Mouse (Mus musculus) forebrain, embryonic 13.5 days (tissue): Measurements from ENCODE around the gene Ninj2. TPM values are rescaled to one million over a fixed set of nuclear protein-coding genes. Genes with fewer than 3 reads are reported as not detected.

Experiments used
- ATAC-seq: fragments of 200-750 bp; cut with Nextera tagmentation; 2 replicates; pipeline ENCODE4 v1.8.0; 2017
- H3K27ac ChIP-seq: fragments of 300-500 bp; sonication (generic); 2 replicates; pipeline ENCODE4 v1.5.1; 2015; ENCODE audit warnings: inconsistent platforms, mild to moderate bottlenecking, moderate library complexity
- H3K27me3 ChIP-seq: fragments of 300-500 bp; sonication (generic); 2 replicates; pipeline ENCODE4 v1.6.1; 2015; ENCODE audit warnings: mild to moderate bottlenecking, inconsistent platforms
- H3K36me3 ChIP-seq: fragments of 300-500 bp; sonication (generic); 2 replicates; pipeline ENCODE4 v1.6.1; 2015; ENCODE audit warnings: mild to moderate bottlenecking, inconsistent platforms; ENCODE audit not compliant: poor library complexity, severe bottlenecking
- H3K4me1 ChIP-seq: fragments of 300-500 bp; sonication (generic); 2 replicates; pipeline ENCODE4 v1.6.1; 2015; ENCODE audit warnings: inconsistent platforms
- H3K4me2 ChIP-seq: fragments of 300-500 bp; sonication (generic); 2 replicates; pipeline ENCODE4 v1.6.1; 2015; ENCODE audit warnings: inconsistent platforms, mild to moderate bottlenecking, moderate library complexity
- H3K4me3 ChIP-seq: fragments of 300-500 bp; sonication (generic); 2 replicates; pipeline ENCODE4 v1.5.1; 2015; ENCODE audit warnings: mild to moderate bottlenecking, inconsistent platforms
- H3K9ac ChIP-seq: fragments of 300-500 bp; sonication (generic); 2 replicates; pipeline ENCODE4 v1.6.1; 2015; ENCODE audit warnings: mild to moderate bottlenecking, inconsistent platforms
- H3K9me3 ChIP-seq: fragments of 300-500 bp; sonication (generic); replicated peaks from 2 replicates; pipeline ENCODE4 v1.6.1; 2016; ENCODE audit warnings: inconsistent platforms
- WGBS: fragments of 180-500 bp; shearing (Covaris S2); methylation state at CpG from one replicate; pipeline ENCODE4 v1.1.7; 2015; 5-methylcytosine and 5-hydroxymethylcytosine counted together
- polyA plus RNA-seq: library from polyadenylated mRNA; unstranded; fragments of >200 nt; fragmentation: Nextera tagmentation; extraction: Ambion mirVana; gene quantifications from 2 replicates; pipeline ENCODE4 v1.2.1, GENCODE M21; 2015

Ninj2 gene
- polyA plus RNA-seq, 1 experiment from 2014 or later: not detected

DNA sequence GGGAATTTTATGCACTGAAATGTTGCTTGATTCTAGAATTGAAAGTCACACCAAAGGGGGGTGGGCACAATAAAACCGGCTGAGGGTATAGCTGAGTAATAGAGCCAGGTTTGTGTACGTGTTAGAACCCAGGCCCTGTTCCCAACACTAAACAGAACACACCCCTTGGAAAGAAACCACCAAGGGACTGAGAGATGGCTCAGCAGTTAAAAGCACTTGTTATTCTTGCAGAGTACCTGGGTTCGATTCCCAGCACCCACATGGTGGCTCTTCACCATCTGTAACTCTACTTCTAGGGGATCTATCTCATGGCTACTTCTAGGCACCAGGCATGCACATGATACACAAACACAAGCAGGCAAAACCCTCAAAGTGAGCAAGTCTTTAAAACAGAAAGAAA is 20.7 kb downstream of the Ninj2 start:
- Histone ChIP-seq H3K4me3 (no peak overlapping the region), H3K27me3 (no peaks in the 10 kb centered on the region), H3K4me2 (no peak overlapping the region), H3K9ac (no peak overlapping the region), H3K4me1 (peaks cover 15% of the 10 kb centered on the region), H3K27ac (no peak overlapping the region), H3K36me3 (no peaks in the 10 kb centered on the region), H3K9me3 (no peaks in the 10 kb centered on the region)
- no peak for ATAC-seq
- WGBS: 95% methylated on average over 3 of the region's 3 CpGs

DNA sequence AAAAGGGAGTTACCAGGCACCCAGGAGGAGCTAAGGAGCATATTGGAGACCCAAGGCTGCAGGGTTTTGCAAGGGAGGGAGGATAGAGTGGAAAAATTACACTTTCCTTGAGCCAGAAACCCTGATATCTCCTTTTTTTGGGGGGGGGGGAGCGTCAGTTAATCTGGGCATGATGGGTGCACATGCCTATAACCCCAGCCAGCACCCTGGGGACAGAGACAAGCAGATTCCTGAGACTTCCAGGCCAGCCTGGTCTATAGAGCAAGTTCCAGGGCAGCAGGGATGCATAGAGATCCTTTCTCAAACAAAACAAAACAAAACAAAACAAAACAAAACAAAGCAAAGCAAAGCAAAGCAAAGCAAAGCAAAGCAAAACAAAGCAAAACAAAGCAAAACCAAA is 21.1 kb downstream of the Ninj2 start:
- H3K4me1 ChIP-seq: peaks cover 15% of the 10 kb centered on the region
- H3K27ac ChIP-seq: no peak overlapping the region
- no peak overlapping the region for H3K4me2 ChIP-seq
- 58% methylated on average over 1 of the region's 1 CpGs for WGBS
- H3K4me3 ChIP-seq: no peak overlapping the region
- no peak for ATAC-seq
- H3K27me3 ChIP-seq: no peaks in the 10 kb centered on the region
- H3K9me3 ChIP-seq: no peaks in the 10 kb centered on the region
- H3K9ac ChIP-seq: no peak overlapping the region
- no peaks in the 10 kb centered on the region for H3K36me3 ChIP-seq

DNA sequence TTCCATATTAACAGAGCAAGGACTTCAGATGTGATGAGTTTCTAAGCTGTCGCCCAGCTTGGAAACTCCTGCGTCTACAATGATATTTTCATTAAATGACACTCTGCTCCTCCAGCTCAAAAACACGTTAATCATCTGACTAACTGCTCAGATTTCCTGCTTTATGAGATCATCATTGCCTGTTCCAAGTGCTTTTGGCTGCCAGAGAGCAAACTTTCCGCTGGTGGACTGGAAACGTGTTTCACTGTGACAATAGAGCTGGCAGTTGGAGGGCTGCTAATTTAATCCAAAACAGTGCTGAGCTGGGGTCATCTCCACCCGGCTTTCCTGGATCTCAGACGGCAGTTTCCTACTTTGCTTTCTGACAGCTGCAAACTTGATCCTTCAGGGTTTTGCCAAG is 21.5 kb downstream of the Ninj2 start:
- Histone ChIP-seq H3K27ac (no peak overlapping the region), H3K27me3 (no peaks in the 10 kb centered on the region), H3K9me3 (no peaks in the 10 kb centered on the region), H3K36me3 (no peaks in the 10 kb centered on the region), H3K4me2 (no peak overlapping the region), H3K4me3 (no peak overlapping the region), H3K9ac (no peak overlapping the region), H3K4me1 (peaks cover 15% of the 10 kb centered on the region)
- ATAC-seq: no peak
- WGBS: 18% methylated on average over 7 of the region's 7 CpGs

DNA sequence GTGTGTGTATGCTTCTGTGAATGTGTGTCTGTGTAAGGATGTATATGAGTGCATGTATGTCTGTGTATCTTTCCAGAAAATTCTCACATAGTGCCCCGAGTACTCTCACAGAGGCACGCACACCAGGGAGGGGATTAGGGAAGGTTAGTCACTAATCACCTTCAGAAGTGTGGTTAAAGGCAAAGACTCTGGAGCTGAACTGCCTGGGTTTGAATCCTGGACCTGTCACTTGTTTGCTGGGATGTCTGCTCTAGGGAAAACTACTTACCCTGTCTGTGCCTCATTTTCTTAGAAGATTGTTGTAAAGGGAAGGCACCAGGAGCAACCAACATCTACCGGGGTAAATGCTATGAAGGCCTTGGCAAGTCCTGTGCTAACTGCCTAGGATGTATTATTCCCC is 22.3 kb downstream of the Ninj2 start:
- Histone ChIP-seq H3K4me1 (peaks cover 15% of the 10 kb centered on the region), H3K9ac (no peak overlapping the region), H3K27ac (no peak overlapping the region), H3K4me3 (no peak overlapping the region), H3K27me3 (no peaks in the 10 kb centered on the region), H3K4me2 (no peak overlapping the region), H3K9me3 (no peaks in the 10 kb centered on the region), H3K36me3 (no peaks in the 10 kb centered on the region)
- ATAC-seq: no peak
- WGBS: 34% methylated on average over 3 of the region's 3 CpGs

DNA sequence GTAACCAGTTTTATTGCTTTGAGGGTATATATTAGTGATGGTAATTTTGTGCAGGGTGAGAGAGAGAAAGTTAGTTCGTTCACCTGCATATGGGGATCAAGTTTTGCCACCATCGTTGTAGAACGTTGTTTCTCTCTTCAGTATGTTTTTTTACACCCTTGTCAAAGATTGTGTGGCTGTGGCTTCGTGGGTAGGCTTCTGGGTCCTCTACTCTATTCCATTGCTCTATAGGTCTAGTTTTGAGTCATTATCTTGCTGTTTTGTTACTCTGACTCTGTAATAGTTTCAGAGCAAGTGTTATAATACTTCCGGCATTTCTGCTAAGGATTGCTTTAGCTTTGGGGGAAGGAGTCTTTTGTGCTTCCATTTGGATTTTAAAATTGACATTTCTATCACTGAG is 26.7 kb downstream of the Ninj2 start:
- Histone ChIP-seq H3K9me3 (no peaks in the 10 kb centered on the region), H3K36me3 (no peaks in the 10 kb centered on the region), H3K4me2 (no peak overlapping the region), H3K27me3 (no peaks in the 10 kb centered on the region), H3K4me1 (peaks cover 2% of the 10 kb centered on the region; the same call in 1 of the 2 replicates), H3K9ac (no peak overlapping the region), H3K27ac (no peak overlapping the region), H3K4me3 (no peak overlapping the region)
- 83% methylated on average over 5 of the region's 5 CpGs for WGBS
- ATAC-seq: no peak

DNA sequence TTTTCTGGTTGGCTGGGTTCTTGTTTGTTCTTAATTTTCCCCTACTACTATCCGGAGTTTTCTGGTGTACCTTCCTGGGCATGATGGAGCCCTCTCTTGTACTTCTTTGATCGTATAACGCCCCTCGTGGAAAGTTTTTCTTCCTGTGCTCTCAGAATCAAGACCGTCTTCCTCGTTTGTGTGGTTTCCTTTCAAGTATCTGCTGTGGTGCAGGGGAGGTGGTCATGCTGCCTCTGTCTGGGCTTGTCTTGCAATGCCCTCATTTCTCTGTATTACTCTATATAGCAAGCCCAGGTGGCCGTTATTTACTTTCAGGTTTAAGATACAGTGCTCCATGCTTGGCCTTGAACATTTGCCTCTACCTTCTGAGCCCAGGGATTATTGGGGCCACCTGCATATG is 31.5 kb downstream of the Ninj2 start:
- H3K9me3 ChIP-seq: no peaks in the 10 kb centered on the region
- ATAC-seq: no peak
- no peak overlapping the region for H3K9ac ChIP-seq
- 96% methylated on average over 7 of the region's 7 CpGs for WGBS
- no peaks in the 10 kb centered on the region for H3K36me3 ChIP-seq
- no peak overlapping the region for H3K4me3 ChIP-seq
- H3K4me2 ChIP-seq: no peak overlapping the region
- no peak overlapping the region for H3K27ac ChIP-seq
- H3K27me3 ChIP-seq: no peaks in the 10 kb centered on the region
- H3K4me1 ChIP-seq: no peaks in the 10 kb centered on the region

DNA sequence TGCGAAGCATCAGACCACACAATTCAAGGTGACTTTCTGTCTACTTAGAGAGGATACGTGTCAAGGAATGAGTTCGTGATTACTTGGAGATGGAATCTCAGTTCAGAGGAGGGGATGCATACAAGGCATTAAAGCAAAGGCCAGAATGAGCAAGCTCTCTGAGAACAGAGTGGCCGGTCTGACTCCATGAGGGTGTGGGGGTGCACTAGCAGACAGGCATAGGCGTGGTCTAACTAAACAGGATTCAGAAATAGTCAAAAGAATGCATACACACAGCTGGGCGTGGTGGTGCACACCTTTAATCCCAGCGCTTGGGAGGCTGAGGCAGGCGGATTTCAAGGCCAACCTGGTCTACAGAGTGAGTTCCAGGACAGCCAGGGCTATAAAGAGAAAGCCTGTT is 33.3 kb downstream of the Ninj2 start:
- Histone ChIP-seq H3K9ac (no peak overlapping the region), H3K27ac (no peak overlapping the region), H3K4me2 (no peak overlapping the region), H3K4me3 (no peak overlapping the region), H3K36me3 (no peaks in the 10 kb centered on the region), H3K4me1 (no peaks in the 10 kb centered on the region), H3K27me3 (no peaks in the 10 kb centered on the region), H3K9me3 (no peaks in the 10 kb centered on the region)
- WGBS: 93% methylated on average over 8 of the region's 8 CpGs
- no peak for ATAC-seq

DNA sequence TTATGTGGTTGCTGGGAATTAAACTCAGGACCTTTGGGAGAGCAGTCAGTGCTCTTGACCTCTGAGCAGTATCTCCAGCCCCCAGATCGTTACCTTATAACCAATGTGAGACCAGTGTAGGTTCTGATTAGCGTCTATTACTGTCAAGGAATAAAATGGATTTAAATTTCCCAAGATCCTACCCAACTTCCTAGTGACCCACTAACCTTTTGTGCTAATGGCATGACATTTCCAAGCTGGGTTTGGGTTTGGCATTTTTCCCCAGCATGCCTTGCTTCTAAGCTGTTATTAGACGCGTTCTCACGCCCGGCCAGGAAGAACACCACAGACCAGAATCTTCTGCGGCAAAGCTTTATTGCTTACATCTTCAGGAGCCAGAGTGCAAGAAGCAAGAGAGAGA is 34.2 kb downstream of the Ninj2 start:
- Histone ChIP-seq H3K27ac (no peak overlapping the region), H3K27me3 (no peaks in the 10 kb centered on the region), H3K4me3 (no peak overlapping the region), H3K9me3 (no peaks in the 10 kb centered on the region), H3K4me1 (no peaks in the 10 kb centered on the region), H3K9ac (no peak overlapping the region), H3K36me3 (no peaks in the 10 kb centered on the region), H3K4me2 (no peak overlapping the region)
- ATAC-seq: no peak
- 95% methylated on average over 7 of the region's 7 CpGs for WGBS

DNA sequence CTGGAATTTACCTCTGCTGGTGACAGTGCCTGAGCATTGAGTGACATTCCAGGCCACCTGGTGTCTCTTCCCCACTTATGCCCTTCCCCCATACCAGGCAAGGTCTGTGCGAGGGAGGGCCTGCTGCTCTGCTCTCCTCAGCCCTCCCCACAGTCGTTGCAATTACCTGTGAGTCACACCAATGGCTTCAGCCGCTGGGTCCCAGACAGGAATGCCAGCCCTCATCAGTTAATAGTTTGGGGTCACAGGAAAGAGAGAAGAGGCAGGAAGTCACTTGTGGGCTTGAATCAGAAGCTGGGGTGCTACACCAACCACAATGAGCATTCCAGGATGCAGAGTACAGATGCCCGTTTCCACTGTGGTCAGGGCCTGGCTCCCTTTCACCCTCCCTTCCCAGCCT is 41.6 kb downstream of the Ninj2 start:
- H3K4me1 ChIP-seq: no peaks in the 10 kb centered on the region
- H3K27me3 ChIP-seq: no peaks in the 10 kb centered on the region
- no peak for ATAC-seq
- H3K27ac ChIP-seq: no peak overlapping the region
- no peaks in the 10 kb centered on the region for H3K36me3 ChIP-seq
- no peaks in the 10 kb centered on the region; the same call in 1 of the 2 replicates for H3K9me3 ChIP-seq
- WGBS: 80% methylated on average over 4 of the region's 4 CpGs
- no peak overlapping the region for H3K4me2 ChIP-seq
- H3K9ac ChIP-seq: no peak overlapping the region
- H3K4me3 ChIP-seq: no peak overlapping the region

DNA sequence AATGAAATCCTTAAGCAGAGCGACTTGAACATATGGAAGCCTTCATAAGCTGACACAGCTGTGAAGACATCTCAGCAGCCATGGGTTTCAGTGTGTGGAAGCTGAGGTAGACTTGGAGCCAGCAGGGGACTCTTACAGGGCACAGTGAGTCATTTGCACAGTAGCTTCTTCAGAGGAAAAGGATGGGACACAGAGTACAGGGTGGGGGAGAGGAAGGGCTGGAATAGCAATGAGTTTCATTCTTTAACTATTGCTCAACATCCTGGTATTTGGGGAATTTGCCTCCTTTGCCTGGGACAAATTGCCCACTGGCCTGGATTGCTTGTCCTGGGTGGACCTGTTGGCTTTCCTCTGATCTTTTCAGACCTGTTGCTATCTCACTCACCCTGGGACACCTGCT is 52.3 kb downstream of the Ninj2 start:
- WGBS: 82% methylated on average over 1 of the region's 1 CpGs

DNA sequence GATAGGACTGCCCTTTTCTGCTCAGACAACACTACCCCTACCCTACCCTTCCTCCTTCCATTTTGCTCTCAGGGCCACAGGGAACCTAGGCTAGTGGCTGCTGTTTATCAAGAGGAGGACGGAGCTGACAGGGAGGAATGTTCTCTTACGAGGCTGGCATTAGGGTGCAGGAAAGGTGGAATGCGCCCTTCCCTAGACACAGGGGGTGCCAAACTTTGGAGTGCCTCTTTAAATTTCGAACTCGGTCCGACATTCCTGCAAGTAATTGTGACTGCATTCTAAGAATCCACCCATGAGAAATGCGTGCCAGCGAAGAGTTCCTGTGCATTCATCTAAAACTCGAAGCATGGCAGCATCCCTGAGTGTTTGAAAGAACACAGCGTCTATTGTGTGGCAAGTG is 53.5 kb downstream of the Ninj2 start:
- no peaks in the 10 kb centered on the region for H3K4me1 ChIP-seq
- no peak for ATAC-seq
- no peak overlapping the region for H3K4me2 ChIP-seq
- H3K27ac ChIP-seq: no peak overlapping the region
- 68% methylated on average over 10 of the region's 10 CpGs for WGBS
- no peaks in the 10 kb centered on the region for H3K36me3 ChIP-seq
- no peak overlapping the region for H3K4me3 ChIP-seq
- H3K9ac ChIP-seq: no peak overlapping the region
- H3K27me3 ChIP-seq: no peaks in the 10 kb centered on the region
- no peaks in the 10 kb centered on the region for H3K9me3 ChIP-seq

More for the DNA sequence above, 52.3 kb downstream of the Ninj2 start:
- Histone ChIP-seq H3K27ac (no peak overlapping the region), H3K4me1 (no peaks in the 10 kb centered on the region), H3K27me3 (no peaks in the 10 kb centered on the region), H3K9me3 (no peaks in the 10 kb centered on the region), H3K4me3 (no peak overlapping the region), H3K9ac (no peak overlapping the region), H3K4me2 (no peak overlapping the region), H3K36me3 (no peaks in the 10 kb centered on the region)
- ATAC-seq: no peak

DNA sequence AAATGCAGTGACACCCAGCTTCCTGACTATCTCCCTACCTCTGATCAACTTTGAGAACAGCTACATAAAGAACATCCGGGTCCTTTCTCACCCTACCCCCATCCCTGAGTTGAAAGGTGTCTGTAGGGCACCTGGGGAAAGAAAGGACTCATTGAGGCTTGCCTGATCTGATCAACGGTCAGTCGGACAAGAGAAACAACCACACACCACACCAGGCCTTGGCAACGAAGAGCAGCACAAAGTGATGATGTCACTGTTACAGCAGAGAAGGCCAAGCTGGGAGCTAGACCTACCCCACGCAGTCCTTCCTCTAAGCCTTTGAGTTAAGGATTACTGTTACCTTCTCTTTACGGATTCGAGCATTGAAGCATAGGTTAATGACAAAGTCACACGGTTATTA is 54.3 kb downstream of the Ninj2 start:
- H3K27ac ChIP-seq: no peak overlapping the region
- 49% methylated on average over 8 of the region's 8 CpGs for WGBS
- H3K36me3 ChIP-seq: no peaks in the 10 kb centered on the region
- no peaks in the 10 kb centered on the region for H3K9me3 ChIP-seq
- no peaks in the 10 kb centered on the region for H3K27me3 ChIP-seq
- H3K4me2 ChIP-seq: no peak overlapping the region
- H3K4me1 ChIP-seq: no peaks in the 10 kb centered on the region
- H3K9ac ChIP-seq: no peak overlapping the region
- no peak overlapping the region for H3K4me3 ChIP-seq
- ATAC-seq: no peak

DNA sequence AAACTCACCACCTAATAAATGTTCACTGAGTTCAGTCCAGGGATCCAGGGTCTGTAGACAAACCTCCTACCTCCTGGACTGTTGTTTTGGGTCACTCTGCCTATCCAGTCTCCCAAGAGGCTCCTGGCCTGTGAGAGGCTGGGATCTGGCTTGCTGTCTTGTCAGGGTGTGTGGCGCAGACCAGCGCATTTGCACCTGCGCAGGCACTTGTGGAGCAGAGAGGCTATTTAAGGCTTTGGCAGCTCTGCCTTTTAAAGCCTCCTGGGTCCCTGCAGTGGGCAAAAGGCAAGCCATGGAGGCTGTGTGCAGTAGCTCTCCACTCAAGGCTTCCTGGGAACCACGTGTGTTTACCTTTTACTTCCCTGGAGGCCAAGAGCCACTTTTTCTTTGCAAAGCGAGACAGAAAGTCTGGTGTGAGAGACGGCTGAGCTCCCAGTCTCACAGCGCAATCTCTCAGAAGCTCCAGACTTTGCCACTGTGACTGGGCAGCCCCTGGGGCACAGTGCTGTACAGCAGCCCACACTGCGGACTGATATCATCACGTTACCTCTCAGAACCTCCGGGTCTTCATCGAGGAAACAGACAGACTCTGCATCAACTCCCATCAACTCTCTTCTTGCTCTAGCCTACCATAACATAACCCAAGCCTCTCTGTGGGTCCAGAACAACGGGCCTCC is 55.7 kb downstream of the Ninj2 start:
- no peak overlapping the region for H3K27ac ChIP-seq
- H3K4me3 ChIP-seq: no peak overlapping the region
- H3K4me1 ChIP-seq: no peaks in the 10 kb centered on the region
- H3K9ac ChIP-seq: no peak overlapping the region
- no peaks in the 10 kb centered on the region for H3K27me3 ChIP-seq
- no peak for ATAC-seq
- H3K36me3 ChIP-seq: no peaks in the 10 kb centered on the region
- WGBS: 89% methylated on average over 12 of the region's 12 CpGs
- no peak overlapping the region for H3K4me2 ChIP-seq
- no peaks in the 10 kb centered on the region for H3K9me3 ChIP-seq
